Mouse (Mus musculus): ENCODE results near the gene Lix1l. TPM values are rescaled to one million over a fixed set of nuclear protein-coding genes. Genes with fewer than 3 reads are reported as not detected.

Gene Lix1l
- polyA plus RNA-seq, 1 experiment from 2014 or later, result 5.7 TPM

DNA sequence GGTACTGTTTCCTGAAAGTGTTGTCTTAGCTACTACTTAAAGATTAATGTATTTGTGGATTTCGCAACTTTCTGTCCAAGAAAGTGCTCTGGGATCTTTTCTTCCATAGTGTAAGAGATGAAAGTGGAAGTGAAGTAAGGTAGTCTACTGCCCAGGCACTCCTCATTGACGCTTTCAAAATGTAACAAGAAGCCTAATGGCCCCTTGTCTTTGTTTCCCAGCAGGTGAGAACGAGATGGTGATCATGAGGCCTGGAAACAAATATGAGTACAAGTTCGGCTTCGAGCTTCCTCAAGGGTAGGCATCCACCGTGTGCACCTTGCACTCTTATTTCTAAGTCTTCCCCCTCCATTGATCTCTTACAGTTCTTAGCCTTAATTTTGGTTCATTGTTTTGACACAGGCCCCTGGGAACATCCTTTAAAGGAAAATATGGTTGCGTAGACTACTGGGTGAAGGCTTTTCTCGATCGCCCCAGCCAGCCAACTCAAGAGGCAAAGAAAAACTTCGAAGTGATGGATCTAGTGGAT, 42.2 kb upstream of the Lix1l start:
- Histone ChIP-seq H3K27ac (0 out of 2 replicates have a peak overlapping the region, but pooled peaks have one; percentile 7), H3K4me2 (peak overlapping the region; percentile 76), H3K27me3 (no peaks in the 10 kb centered on the region), H3K9ac (replicated peaks) (peak overlapping the region; percentile 74), H3K4me3 (replicated peaks) (peak overlapping the region; percentile 65), H3K9me3 (no peaks in the 10 kb centered on the region), H3K4me1 (replicated peaks) (peaks cover 53% of the 10 kb centered on the region), H3K36me3 (peaks cover 24% of the 10 kb centered on the region)
- ATAC-seq (ENCODE audit: insufficient number of reproducible peaks, insufficient read depth, low FRiP score, low TSS enrichment, low read depth), result no peak
- 45% methylated on average over 10 of the region's 10 CpGs for WGBS

DNA sequence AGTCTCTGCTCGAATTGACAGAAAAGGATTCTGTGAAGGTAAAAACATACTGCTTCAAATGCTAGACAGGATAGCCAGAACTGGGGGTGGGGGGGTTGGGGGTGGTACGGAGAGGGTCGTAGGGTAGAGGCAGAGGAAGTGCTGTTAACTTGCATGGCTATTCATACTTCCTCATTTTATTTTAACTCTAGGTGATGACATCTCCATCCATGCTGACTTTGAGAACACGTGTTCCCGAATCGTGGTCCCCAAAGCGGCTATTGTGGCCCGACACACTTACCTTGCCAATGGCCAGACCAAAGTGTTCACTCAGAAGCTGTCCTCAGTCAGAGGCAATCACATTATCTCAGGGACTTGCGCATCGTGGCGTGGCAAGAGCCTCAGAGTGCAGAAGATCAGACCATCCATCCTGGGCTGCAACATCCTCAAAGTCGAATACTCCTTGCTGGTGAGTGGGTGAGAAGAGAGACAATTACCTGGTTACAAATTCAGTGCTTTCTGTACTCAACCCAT, 41.5 kb upstream of the Lix1l start:
- H3K27me3 ChIP-seq, result no peaks in the 10 kb centered on the region
- no peaks in the 10 kb centered on the region for H3K9me3 ChIP-seq
- peaks cover 60% of the 10 kb centered on the region for H3K4me1 ChIP-seq (replicated peaks)
- WGBS, result 85% methylated on average over 12 of the region's 12 CpGs
- no peak for ATAC-seq (ENCODE audit: insufficient number of reproducible peaks, insufficient read depth, low FRiP score, low TSS enrichment, low read depth)
- H3K4me3 ChIP-seq (replicated peaks), result peak overlapping the region; percentile 65
- H3K4me2 ChIP-seq, result peak overlapping the region; percentile 76
- no peak overlapping the region for H3K27ac ChIP-seq
- peak overlapping the region; percentile 74 for H3K9ac ChIP-seq (replicated peaks)
- peaks cover 24% of the 10 kb centered on the region for H3K36me3 ChIP-seq

DNA sequence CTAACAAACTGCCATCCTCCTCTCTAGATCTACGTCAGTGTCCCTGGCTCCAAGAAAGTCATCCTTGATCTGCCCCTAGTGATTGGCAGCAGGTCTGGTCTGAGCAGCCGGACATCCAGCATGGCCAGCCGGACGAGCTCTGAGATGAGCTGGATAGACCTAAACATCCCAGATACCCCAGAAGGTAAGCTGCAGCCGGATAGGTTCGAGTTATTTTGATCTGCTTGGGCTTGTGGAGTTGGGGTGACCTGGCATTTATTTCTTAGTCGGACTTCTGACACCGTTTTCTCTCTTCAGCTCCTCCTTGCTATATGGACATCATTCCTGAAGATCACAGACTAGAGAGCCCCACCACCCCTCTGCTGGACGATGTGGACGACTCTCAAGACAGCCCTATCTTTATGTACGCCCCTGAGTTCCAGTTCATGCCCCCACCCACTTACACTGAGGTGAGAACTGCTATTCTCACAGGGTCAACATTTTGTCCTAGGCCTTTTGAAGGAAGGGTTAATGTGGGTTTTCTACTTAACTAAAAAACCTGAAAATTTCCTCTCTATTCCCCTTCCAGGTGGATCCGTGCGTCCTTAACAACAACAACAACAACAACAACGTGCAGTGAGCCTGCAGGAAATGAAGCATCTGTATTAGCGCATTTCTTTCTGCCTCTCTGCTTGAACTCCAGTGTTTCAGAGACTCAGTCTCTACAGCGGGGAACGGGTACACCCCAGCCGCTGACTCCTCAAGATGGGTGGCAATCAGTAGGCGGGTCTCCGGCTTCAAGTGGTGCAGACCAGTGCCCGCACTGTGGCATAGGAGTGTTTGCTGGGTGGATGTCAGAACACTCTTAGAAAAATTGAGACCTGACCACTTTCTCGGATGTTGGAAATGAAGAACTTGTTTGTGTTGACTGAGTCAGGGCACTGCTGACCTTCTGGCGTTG, 40.8 kb upstream of the Lix1l start:
- H3K36me3 ChIP-seq, result peaks cover 24% of the 10 kb centered on the region
- peak overlapping the region; percentile 47 for H3K27ac ChIP-seq
- no peaks in the 10 kb centered on the region for H3K9me3 ChIP-seq
- 87% methylated on average over 23 of the region's 23 CpGs for WGBS
- peak overlapping the region; percentile 65 for H3K4me3 ChIP-seq (replicated peaks)
- no peak for ATAC-seq (ENCODE audit: insufficient number of reproducible peaks, insufficient read depth, low FRiP score, low TSS enrichment, low read depth)
- H3K4me1 ChIP-seq (replicated peaks), result peaks cover 60% of the 10 kb centered on the region
- H3K27me3 ChIP-seq, result no peaks in the 10 kb centered on the region
- peak overlapping the region; percentile 74 for H3K9ac ChIP-seq (replicated peaks)
- peak overlapping the region; percentile 76 for H3K4me2 ChIP-seq

DNA sequence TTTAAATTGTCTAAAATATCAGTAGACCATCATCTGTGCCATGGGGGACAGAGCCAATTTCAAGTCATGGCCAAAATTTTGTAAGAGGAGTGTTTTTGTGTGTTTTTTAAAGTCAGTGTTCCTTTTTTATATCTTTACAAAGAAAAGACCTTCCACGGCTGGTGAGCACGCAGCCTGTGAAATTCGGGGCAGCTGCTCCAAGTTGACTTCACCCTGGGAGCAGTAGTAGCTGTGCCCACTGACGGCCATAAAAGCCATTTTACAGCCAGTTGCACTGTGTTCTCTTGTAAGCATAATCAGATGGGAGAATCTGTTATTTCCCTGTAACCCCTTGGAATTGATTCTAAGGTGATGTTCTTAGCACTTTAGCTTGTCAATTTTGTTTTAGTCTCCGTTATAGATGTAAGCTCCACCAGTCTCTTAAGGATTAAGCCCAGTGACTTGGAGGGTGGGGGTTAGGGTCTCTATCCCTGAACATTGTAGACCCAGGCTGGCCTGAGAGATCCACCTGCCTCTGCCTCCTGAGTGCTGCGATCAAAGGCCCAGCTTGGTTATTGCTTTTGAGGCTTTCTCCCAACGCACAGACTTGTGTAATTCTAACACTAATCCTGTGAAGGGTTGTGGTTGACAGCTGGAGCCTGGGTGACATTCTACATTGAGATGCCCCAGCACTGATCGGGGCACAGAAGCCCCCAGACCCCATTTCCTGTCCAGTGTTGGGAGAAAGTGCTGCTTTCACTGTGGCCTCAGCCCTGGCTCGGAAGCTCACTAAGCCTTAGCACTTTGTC, 39.9 kb upstream of the Lix1l start:
- 85% methylated on average over 9 of the region's 9 CpGs for WGBS
- Histone ChIP-seq H3K36me3 (peaks cover 24% of the 10 kb centered on the region), H3K9ac (replicated peaks) (no peak overlapping the region), H3K4me1 (replicated peaks) (peaks cover 51% of the 10 kb centered on the region), H3K4me3 (replicated peaks) (peak overlapping the region; percentile 65), H3K27me3 (no peaks in the 10 kb centered on the region), H3K27ac (no peak overlapping the region), H3K4me2 (peak overlapping the region; percentile 76), H3K9me3 (no peaks in the 10 kb centered on the region)
- no peak for ATAC-seq (ENCODE audit: insufficient number of reproducible peaks, insufficient read depth, low FRiP score, low TSS enrichment, low read depth)

- peaks cover 24% of the 10 kb centered on the region for H3K36me3 ChIP-seq
- no peak for ATAC-seq (ENCODE audit: insufficient number of reproducible peaks, insufficient read depth, low FRiP score, low TSS enrichment, low read depth)
- no peak overlapping the region for H3K4me2 ChIP-seq
- H3K4me3 ChIP-seq (replicated peaks), result no peak overlapping the region
- H3K27ac ChIP-seq, result peak overlapping the region; percentile 47
- H3K4me1 ChIP-seq (replicated peaks), result peaks cover 41% of the 10 kb centered on the region
- WGBS, result 69% methylated on average over 10 of the region's 10 CpGs
- no peaks in the 10 kb centered on the region for H3K9me3 ChIP-seq
- H3K27me3 ChIP-seq, result no peaks in the 10 kb centered on the region
- H3K9ac ChIP-seq (replicated peaks), result no peak overlapping the region
Measured at GRCm38 (mm10) chr3:96561946-96562681, 38.8 kb upstream of the Lix1l start.

DNA sequence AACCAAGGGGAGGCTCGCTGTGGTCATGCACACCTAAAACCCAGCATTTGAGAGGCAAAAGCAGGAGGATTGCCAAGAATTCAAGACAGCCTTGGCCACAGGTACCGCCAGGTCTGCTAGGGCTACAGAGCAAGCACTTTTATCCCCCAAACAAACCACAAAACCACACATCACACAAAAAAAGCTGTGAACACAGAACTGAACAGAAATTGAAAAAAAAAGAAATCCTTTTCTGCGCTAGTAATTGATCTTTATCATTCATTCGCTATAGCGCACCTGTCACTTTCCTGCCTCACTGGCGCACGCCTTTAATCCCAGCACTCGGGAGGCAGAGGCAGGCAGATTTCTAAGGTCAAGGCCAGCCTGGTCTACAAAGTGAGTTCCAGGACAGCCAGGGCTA, 37.7 kb upstream of the Lix1l start:
- H3K27ac ChIP-seq, result no peak overlapping the region
- peaks cover 41% of the 10 kb centered on the region for H3K4me1 ChIP-seq (replicated peaks)
- H3K4me2 ChIP-seq, result no peak overlapping the region
- H3K9ac ChIP-seq (replicated peaks), result no peak overlapping the region
- H3K36me3 ChIP-seq, result peaks cover 24% of the 10 kb centered on the region
- WGBS, result 93% methylated on average over 8 of the region's 8 CpGs
- no peak overlapping the region for H3K4me3 ChIP-seq (replicated peaks)
- no peak for ATAC-seq (ENCODE audit: insufficient number of reproducible peaks, insufficient read depth, low FRiP score, low TSS enrichment, low read depth)
- H3K9me3 ChIP-seq, result no peaks in the 10 kb centered on the region
- H3K27me3 ChIP-seq, result no peaks in the 10 kb centered on the region

GRCm38 (mm10) chr3:96563911-96564632, 36.9 kb upstream of the Lix1l start:
- Histone ChIP-seq H3K36me3 (peaks cover 24% of the 10 kb centered on the region), H3K4me2 (no peak overlapping the region), H3K27ac (peak overlapping the region; percentile 67), H3K9ac (replicated peaks) (no peak overlapping the region), H3K9me3 (no peaks in the 10 kb centered on the region), H3K27me3 (no peaks in the 10 kb centered on the region), H3K4me3 (replicated peaks) (no peak overlapping the region), H3K4me1 (replicated peaks) (peaks cover 37% of the 10 kb centered on the region)
- ATAC-seq (ENCODE audit: insufficient number of reproducible peaks, insufficient read depth, low FRiP score, low TSS enrichment, low read depth), result 0 out of 2 replicates have a peak, but pooled peaks have one; percentile 56
- WGBS, result 59% methylated on average over 10 of the region's 10 CpGs

- H3K4me2 ChIP-seq, result no peak overlapping the region
Measured at GRCm38 (mm10) chr3:96564633-96565032, 36.3 kb upstream of the Lix1l start.

GRCm38 (mm10) chr3:96565105-96565504, 35.8 kb upstream of the Lix1l start:
- Histone ChIP-seq H3K27me3 (no peaks in the 10 kb centered on the region), H3K4me2 (no peak overlapping the region), H3K9ac (replicated peaks) (no peak overlapping the region), H3K4me3 (replicated peaks) (no peak overlapping the region), H3K9me3 (no peaks in the 10 kb centered on the region), H3K27ac (no peak overlapping the region), H3K36me3 (peaks cover 15% of the 10 kb centered on the region), H3K4me1 (replicated peaks) (peaks cover 27% of the 10 kb centered on the region)
- 95% methylated on average over 2 of the region's 3 CpGs for WGBS
- no peak for ATAC-seq (ENCODE audit: insufficient number of reproducible peaks, insufficient read depth, low FRiP score, low TSS enrichment, low read depth)

More at GRCm38 (mm10) chr3:96564633-96565032, 36.3 kb upstream of the Lix1l start:
- ATAC-seq (ENCODE audit: insufficient number of reproducible peaks, insufficient read depth, low FRiP score, low TSS enrichment, low read depth), result no peak
- H3K27me3 ChIP-seq, result no peaks in the 10 kb centered on the region
- peaks cover 19% of the 10 kb centered on the region for H3K36me3 ChIP-seq
- no peaks in the 10 kb centered on the region for H3K9me3 ChIP-seq
- H3K9ac ChIP-seq (replicated peaks), result no peak overlapping the region
- WGBS, result 49% methylated on average over 7 of the region's 7 CpGs
- peaks cover 31% of the 10 kb centered on the region for H3K4me1 ChIP-seq (replicated peaks)
- peak overlapping the region; percentile 67 for H3K27ac ChIP-seq
- no peak overlapping the region for H3K4me3 ChIP-seq (replicated peaks)
